Mouse (Mus musculus): ENCODE measurements at regions not wholly inside any gene's neighbourhood (a gene's known extent, or its start where the extent isn't known, plus 50 kb on each side); places are given as distances from the start of the nearest gene placed in this dataset.

DNA sequence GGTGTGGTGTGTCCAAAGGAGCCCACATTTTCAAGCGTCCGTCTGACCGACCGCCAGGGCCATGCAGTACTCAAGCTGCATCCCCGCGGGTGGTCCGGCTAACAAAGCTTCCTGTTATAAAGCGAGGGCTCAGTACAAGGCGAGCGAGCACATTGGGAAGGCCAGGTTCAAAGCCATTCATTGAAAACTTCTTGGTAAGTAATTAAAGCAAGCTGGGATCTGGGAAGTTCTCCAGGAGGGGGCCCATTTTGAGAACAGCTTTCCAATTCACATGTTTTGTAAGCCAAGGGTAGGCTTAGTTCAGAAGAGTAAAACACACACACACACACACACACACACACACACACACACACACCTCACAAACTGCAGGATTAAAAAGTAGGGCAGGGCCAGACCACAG, 57.3 kb upstream of the Prep start:
- Histone ChIP-seq H3K27ac (no peak overlapping the region), H3K4me1 (replicated peaks) (no peaks in the 10 kb centered on the region), H3K4me2 (replicated peaks) (no peak overlapping the region), H3K9ac (no peak overlapping the region), H3K36me3 (no peaks in the 10 kb centered on the region), H3K27me3 (replicated peaks) (no peaks in the 10 kb centered on the region), H3K9me3 (no peaks in the 10 kb centered on the region), H3K4me3 (replicated peaks) (no peak overlapping the region)
- WGBS = 65% methylated on average over 10 of the region's 10 CpGs
- ATAC-seq = no peak

DNA sequence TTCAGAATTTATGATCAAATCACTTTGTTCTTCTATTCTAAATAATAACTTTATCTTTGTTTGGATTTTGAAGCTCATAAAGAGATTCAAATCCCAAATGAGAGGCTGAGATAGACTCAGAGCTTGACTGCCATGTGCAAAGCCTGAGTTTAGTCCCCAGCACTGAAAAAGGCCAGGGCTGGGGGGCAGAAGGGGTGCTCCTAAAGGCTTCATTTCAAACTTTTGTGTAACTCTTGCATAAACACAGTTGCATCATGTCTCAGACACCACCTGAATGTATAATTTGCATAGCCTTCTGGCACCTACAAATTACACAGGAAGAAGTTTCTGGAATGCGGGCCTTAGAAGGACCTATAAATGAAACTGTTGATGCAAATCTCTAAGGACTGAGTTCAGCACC, 57.8 kb upstream of the Prep start:
- no peaks in the 10 kb centered on the region for H3K27me3 ChIP-seq (replicated peaks)
- no peak for ATAC-seq
- no peak overlapping the region for H3K9ac ChIP-seq
- no peaks in the 10 kb centered on the region for H3K36me3 ChIP-seq
- 91% methylated on average over 1 of the region's 1 CpGs for WGBS
- H3K9me3 ChIP-seq = no peaks in the 10 kb centered on the region
- no peaks in the 10 kb centered on the region for H3K4me1 ChIP-seq (replicated peaks)
- no peak overlapping the region for H3K27ac ChIP-seq
- no peak overlapping the region for H3K4me3 ChIP-seq (replicated peaks)
- no peak overlapping the region for H3K4me2 ChIP-seq (replicated peaks)

DNA sequence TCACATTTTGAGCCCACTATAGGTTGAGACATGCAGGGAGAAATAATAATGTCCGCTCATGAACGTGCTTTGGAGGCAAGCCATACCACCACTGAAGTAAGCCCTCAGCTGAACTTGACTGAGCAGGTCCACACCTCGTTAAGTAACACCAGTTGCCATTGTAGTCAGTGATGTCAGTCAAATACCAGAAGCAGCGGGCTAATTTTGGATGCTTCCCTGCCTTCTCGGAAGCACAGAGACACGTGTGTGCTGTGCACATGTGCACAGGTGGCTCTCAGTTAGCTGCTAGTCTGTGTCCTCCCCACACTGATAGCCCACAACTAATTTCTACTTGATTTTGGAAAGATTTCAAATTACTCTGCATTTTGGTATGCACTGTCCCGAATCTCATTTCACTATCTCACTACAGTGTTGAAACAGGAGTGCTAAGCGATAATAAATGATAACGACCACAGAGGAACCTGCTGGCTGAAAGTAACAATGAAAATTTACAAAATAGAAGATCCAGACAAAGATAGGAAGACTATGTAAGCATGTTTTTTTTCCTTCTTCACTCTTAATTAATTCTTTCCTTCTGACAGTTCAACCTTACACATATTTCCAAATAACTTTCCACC, 62.9 kb upstream of the Prep start:
- WGBS = 77% methylated on average over 9 of the region's 9 CpGs

GRCm38 (mm10) chr10:45003344-45003681, 63.7 kb upstream of the Prep start:
- 29% methylated on average over 2 of the region's 2 CpGs for WGBS
- no peak overlapping the region for H3K9ac ChIP-seq
- no peaks in the 10 kb centered on the region for H3K36me3 ChIP-seq
- H3K4me2 ChIP-seq (replicated peaks) = peak overlapping the region; percentile 40
- no peaks in the 10 kb centered on the region for H3K27me3 ChIP-seq (replicated peaks)
- ATAC-seq = no peak
- peaks cover 14% of the 10 kb centered on the region for H3K4me1 ChIP-seq (replicated peaks)
- H3K4me3 ChIP-seq (replicated peaks) = no peak overlapping the region
- H3K27ac ChIP-seq = peak overlapping the region; percentile 70
- H3K9me3 ChIP-seq = no peaks in the 10 kb centered on the region

More for the DNA sequence above, 62.9 kb upstream of the Prep start:
- no peak overlapping the region for H3K4me2 ChIP-seq (replicated peaks)
- H3K4me1 ChIP-seq (replicated peaks) = peaks cover 14% of the 10 kb centered on the region
- no peak for ATAC-seq
- no peaks in the 10 kb centered on the region for H3K36me3 ChIP-seq
- no peak overlapping the region for H3K9ac ChIP-seq
- H3K9me3 ChIP-seq = no peaks in the 10 kb centered on the region
- H3K27ac ChIP-seq = no peak overlapping the region
- H3K27me3 ChIP-seq (replicated peaks) = no peaks in the 10 kb centered on the region
- H3K4me3 ChIP-seq (replicated peaks) = no peak overlapping the region

DNA sequence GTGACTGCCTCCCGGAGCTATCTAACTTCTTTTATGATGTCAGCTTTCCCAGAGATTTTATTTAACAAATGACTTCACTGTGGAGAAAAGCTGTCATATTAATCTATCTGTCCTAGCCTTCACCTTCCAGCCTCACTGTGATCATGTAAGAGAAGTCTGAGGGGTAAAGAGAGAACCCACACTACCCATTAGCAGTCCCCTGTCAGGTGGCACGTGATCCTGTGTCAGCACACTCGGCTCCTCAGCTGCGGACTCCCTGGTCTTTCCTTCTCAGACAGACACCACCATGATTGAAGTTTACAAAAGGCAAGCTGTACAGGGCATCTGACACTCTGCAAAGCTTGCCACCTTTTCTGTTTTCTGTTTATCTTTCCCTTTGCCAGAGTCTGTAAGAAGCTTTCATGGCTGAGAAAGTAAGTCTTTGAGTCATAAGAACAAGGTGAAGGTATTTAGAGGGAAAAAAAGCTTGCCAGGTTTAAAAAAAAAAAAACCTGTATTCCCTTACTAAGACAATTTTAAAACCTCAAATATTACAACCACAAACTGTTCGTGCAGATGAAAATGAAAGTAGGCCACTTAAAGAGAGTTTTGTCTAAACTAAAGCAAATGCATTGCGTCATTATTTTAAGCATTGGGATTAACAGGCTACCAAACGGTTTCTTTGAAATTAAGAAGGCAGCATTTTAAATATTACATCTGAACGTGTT, 64.2 kb upstream of the Prep start:
- no peak overlapping the region for H3K4me3 ChIP-seq (replicated peaks)
- WGBS = 28% methylated on average over 8 of the region's 8 CpGs
- H3K27ac ChIP-seq = peak overlapping the region; percentile 70
- no peak overlapping the region for H3K9ac ChIP-seq
- H3K27me3 ChIP-seq (replicated peaks) = no peaks in the 10 kb centered on the region
- H3K4me2 ChIP-seq (replicated peaks) = peak overlapping the region; percentile 40
- ATAC-seq = peak; percentile 54
- H3K4me1 ChIP-seq (replicated peaks) = peaks cover 14% of the 10 kb centered on the region
- H3K36me3 ChIP-seq = no peaks in the 10 kb centered on the region
- no peaks in the 10 kb centered on the region for H3K9me3 ChIP-seq

DNA sequence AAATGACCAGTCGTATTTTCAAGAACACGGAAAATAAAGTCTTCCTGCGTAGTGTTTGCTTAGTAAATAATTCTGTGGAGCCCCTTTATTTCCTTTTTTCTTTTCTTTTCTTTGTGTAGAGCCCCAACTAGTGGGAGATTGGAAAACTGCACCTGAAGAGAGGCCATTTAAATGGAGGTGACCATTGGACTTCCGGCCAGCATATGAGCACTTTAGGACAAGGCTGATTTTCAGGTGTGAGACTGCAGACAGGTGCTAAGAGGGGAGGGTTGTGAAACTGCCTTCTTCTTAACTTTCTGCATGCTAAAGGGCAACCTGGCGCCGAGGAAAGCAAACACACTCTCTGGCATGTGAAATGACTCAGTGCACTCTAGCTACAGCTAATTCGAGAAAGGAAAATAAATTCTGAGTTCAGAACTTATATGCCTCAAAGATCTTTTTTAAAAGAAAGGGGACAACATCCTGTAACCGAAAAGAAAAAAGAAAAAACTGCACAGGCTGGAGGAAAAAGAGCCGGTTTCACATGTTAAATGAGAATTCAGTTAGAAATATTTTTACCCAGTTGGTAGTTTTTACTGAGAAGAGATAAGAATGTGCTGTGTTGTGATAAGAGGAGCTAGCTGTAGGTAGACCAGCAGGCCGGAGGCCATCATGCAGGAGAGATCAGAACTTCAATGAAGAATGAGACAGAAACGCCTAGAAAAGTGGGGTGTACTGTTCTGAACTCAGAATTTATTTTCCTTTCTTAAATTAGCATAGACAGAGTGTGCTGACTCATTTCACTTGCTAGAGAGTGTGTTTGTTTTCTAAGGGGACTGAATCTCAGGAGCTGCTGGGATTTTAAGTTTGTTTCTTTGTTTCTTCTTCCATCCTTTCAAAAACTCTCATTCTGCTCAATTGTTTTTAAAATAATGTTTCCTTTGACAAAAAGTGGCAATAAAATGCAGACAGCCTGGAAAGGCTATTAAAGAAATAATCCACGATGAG, 65.8 kb upstream of the Prep start:
- Histone ChIP-seq H3K4me2 (replicated peaks) (peak overlapping the region; percentile 61), H3K4me1 (replicated peaks) (peaks cover 19% of the 10 kb centered on the region), H3K27me3 (replicated peaks) (no peaks in the 10 kb centered on the region), H3K4me3 (replicated peaks) (peak overlapping the region; percentile 22), H3K9ac (no peak overlapping the region), H3K27ac (peak overlapping the region; percentile 71), H3K36me3 (no peaks in the 10 kb centered on the region), H3K9me3 (no peaks in the 10 kb centered on the region)
- WGBS = 33% methylated on average over 12 of the region's 12 CpGs
- peak; percentile 69 for ATAC-seq

GRCm38 (mm10) chr10:45000027-45000840, 66.8 kb upstream of the Prep start:
- whole genome bisulfite sequencing = 16% methylated on average over 18 of the region's 18 CpGs
- H3K36me3 ChIP-seq = no peaks in the 10 kb centered on the region
- peak overlapping the region; percentile 22 for H3K4me3 ChIP-seq (replicated peaks)
- H3K27me3 ChIP-seq (replicated peaks) = no peaks in the 10 kb centered on the region
- H3K9me3 ChIP-seq = no peaks in the 10 kb centered on the region
- peak overlapping the region; percentile 9; the same call in 1 of the 2 replicates for H3K9ac ChIP-seq
- peak overlapping the region; percentile 61 for H3K4me2 ChIP-seq (replicated peaks)
- H3K27ac ChIP-seq = peak overlapping the region; percentile 71
- peaks cover 21% of the 10 kb centered on the region for H3K4me1 ChIP-seq (replicated peaks)
- ATAC-seq = peak; percentile 4; the same call in 1 of the 2 replicates

- 3% methylated on average over 4 of the region's 4 CpGs for WGBS
- Histone ChIP-seq H3K27ac (peak overlapping the region; percentile 64), H3K4me3 (replicated peaks) (no peak overlapping the region), H3K9ac (no peak overlapping the region; the same call in 1 of the 2 replicates), H3K27me3 (replicated peaks) (no peaks in the 10 kb centered on the region), H3K4me2 (replicated peaks) (peak overlapping the region; percentile 50), H3K4me1 (replicated peaks) (peaks cover 29% of the 10 kb centered on the region), H3K9me3 (no peaks in the 10 kb centered on the region), H3K36me3 (no peaks in the 10 kb centered on the region)
- ATAC-seq = peak; percentile 42
Measured at GRCm38 (mm10) chr10:44997906-44998289, 69.1 kb upstream of the Prep start.

GRCm38 (mm10) chr10:44997184-44997905, 69.7 kb upstream of the Prep start:
- ATAC-seq = peak; percentile 27
- H3K4me3 ChIP-seq (replicated peaks) = no peak overlapping the region; the same call in 1 of the 2 replicates
- H3K36me3 ChIP-seq = no peaks in the 10 kb centered on the region
- no peak overlapping the region; the same call in 1 of the 2 replicates for H3K9ac ChIP-seq
- WGBS = 12% methylated on average over 14 of the region's 14 CpGs
- H3K27ac ChIP-seq = peak overlapping the region; percentile 64
- peak overlapping the region; percentile 50 for H3K4me2 ChIP-seq (replicated peaks)
- no peaks in the 10 kb centered on the region for H3K27me3 ChIP-seq (replicated peaks)
- H3K9me3 ChIP-seq = no peaks in the 10 kb centered on the region
- H3K4me1 ChIP-seq (replicated peaks) = peaks cover 26% of the 10 kb centered on the region

DNA sequence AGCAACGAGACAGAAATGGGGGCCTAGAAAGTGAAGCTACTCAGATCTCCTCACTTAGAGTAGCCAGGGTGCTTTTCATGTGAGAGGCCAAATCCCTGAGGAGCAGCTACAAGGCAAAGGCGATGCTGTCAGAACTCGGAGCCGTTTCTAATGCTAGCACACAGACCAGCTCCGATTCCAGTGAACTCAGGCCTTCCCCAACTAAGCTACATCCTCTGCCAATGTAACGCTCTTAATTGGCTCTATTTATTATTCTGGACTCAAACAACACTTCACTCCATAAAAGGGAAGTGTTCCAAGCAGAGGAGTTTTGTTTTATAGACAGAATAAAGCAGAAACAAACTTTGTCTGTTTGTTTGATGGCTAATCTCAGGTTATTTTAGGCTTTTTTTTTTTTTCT, 71.2 kb upstream of the Prep start:
- H3K9me3 ChIP-seq = no peaks in the 10 kb centered on the region
- H3K27ac ChIP-seq = no peak overlapping the region
- no peak overlapping the region for H3K4me3 ChIP-seq (replicated peaks)
- peaks cover 24% of the 10 kb centered on the region for H3K4me1 ChIP-seq (replicated peaks)
- ATAC-seq = no peak
- no peak overlapping the region for H3K9ac ChIP-seq
- H3K4me2 ChIP-seq (replicated peaks) = no peak overlapping the region
- no peaks in the 10 kb centered on the region for H3K36me3 ChIP-seq
- WGBS = 69% methylated on average over 6 of the region's 6 CpGs
- no peaks in the 10 kb centered on the region for H3K27me3 ChIP-seq (replicated peaks)
